In the genomic region with DNA sequence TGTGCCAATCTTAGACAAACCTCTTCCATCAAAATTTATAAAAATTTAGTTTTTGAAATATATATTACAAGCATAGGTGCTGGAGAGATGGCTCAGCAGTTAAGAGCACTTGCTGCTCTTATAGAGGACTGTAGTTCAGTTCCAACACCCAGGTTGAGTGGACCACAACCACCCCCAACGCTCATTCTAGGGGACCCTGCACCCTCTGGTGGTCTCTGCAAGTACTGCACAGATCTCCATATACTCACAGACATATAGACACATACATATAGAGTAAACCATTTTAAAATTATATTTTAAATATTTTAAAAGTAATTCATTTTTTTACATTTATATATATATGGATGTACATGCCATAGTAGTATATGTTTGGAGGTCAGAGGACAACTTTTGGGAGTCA, we compare ENCODE assay signal across 16 mouse cellular contexts. TPM values are rescaled to one million over a fixed set of nuclear protein-coding genes. Genes with fewer than 3 reads are reported as not detected.
DNase-seq lines count a peak whose midpoint lies in the region; ATAC-seq and TF ChIP-seq lines count a peak whose summit lies in the region.
"Had no signal": no experiment of that assay in that cellular context is flagged by ENCODE, and none has a peak within 500 bp of the region (broad histone marks: within the 10 kb centered on the region; RNA-seq: fewer than 3 reads in every experiment).

No protein-coding gene starts in this region.

- no peak for TF ChIP-seq EP300 in lung, postnatal 0 days (IDR thresholded peaks at IDR 0.05)

- TF ChIP-seq CTCF in intestine, postnatal 0 days (IDR thresholded peaks at IDR 0.05; ENCODE audit: low read depth), result peak; percentile 44; the same call in 1 of the 2 replicates
- peak; percentile 43 for TF ChIP-seq CTCF in lung, postnatal 0 days (IDR thresholded peaks at IDR 0.05)
- TF ChIP-seq CTCF in E14TG2a.4 (conservative IDR thresholded peaks at IDR 0.05; ENCODE audit: low read length), result peak; percentile 86

- H3K4me3 ChIP-seq in intestine, postnatal 0 days (ENCODE audit: low read depth, low read length), result no peak overlapping the region
- no peak overlapping the region for H3K4me3 ChIP-seq in intestine, embryonic 15.5 days (replicated peaks)
- H3K4me3 ChIP-seq in lung, postnatal 0 days (ENCODE audit: low read depth, low read length), result no peak overlapping the region
- H3K4me3 ChIP-seq in E14TG2a.4 (replicated peaks; ENCODE audit: low read length), result no peak overlapping the region
- H3K4me3 ChIP-seq: erythroblast, embryonic 14.5 days; liver, embryonic 15.5 days had no signal

- 56% methylated on average over 1 of the region's 1 CpGs for WGBS in intestine, postnatal 0 days
- 70% methylated on average over 1 of the region's 1 CpGs for WGBS in intestine, embryonic 15.5 days
- WGBS in lung, postnatal 0 days, result 62% methylated on average over 1 of the region's 1 CpGs

- no peaks in the 10 kb centered on the region for H3K27me3 ChIP-seq in intestine, postnatal 0 days (replicated peaks; ENCODE audit: control insufficient read depth, insufficient read depth, low read length)
- no peaks in the 10 kb centered on the region for H3K27me3 ChIP-seq in intestine, embryonic 15.5 days (replicated peaks)
- H3K27me3 ChIP-seq in lung, postnatal 0 days (replicated peaks; ENCODE audit: insufficient read depth, low read length), result no peaks in the 10 kb centered on the region
- H3K27me3 ChIP-seq in E14TG2a.4 (ENCODE audit: insufficient read depth, low read length), result no peaks in the 10 kb centered on the region
- H3K27me3 ChIP-seq: liver, embryonic 15.5 days had no signal

- DNase-seq in lung, postnatal 0 days (ENCODE audit: low spot score), result no peak
- DNase-seq in lung, adult 18-20 months, result no peak
- no peak for DNase-seq in cerebellum, postnatal 10 days
- DNase-seq: cerebellum, adult 9-10 months; gastrocnemius, postnatal 36 days; heart, postnatal 10 days; kidney, postnatal 36 days; spleen, adult 18-20 months had no signal

- H3K27ac ChIP-seq in intestine, postnatal 0 days (ENCODE audit: low read depth, low read length), result no peak overlapping the region
- no peak overlapping the region for H3K27ac ChIP-seq in intestine, embryonic 15.5 days
- no peak overlapping the region for H3K27ac ChIP-seq in lung, postnatal 0 days (ENCODE audit: low read length)
- H3K27ac ChIP-seq: liver, embryonic 15.5 days had no signal

- no peaks in the 10 kb centered on the region for H3K9me3 ChIP-seq in intestine, postnatal 0 days (ENCODE audit: control insufficient read depth)
- no peaks in the 10 kb centered on the region for H3K9me3 ChIP-seq in intestine, embryonic 15.5 days
- H3K9me3 ChIP-seq in lung, postnatal 0 days (ENCODE audit: low read length), result no peaks in the 10 kb centered on the region
- no peaks in the 10 kb centered on the region for H3K9me3 ChIP-seq in E14TG2a.4 (ENCODE audit: low read length)
- H3K9me3 ChIP-seq: liver, embryonic 15.5 days had no signal

- no peaks in the 10 kb centered on the region for H3K36me3 ChIP-seq in intestine, postnatal 0 days (ENCODE audit: control insufficient read depth, insufficient read depth)
- no peaks in the 10 kb centered on the region for H3K36me3 ChIP-seq in intestine, embryonic 15.5 days
- H3K36me3 ChIP-seq in lung, postnatal 0 days (ENCODE audit: insufficient read depth, low read length), result no peaks in the 10 kb centered on the region
- H3K36me3 ChIP-seq in E14TG2a.4 (ENCODE audit: insufficient read depth, low read length), result no peaks in the 10 kb centered on the region
- H3K36me3 ChIP-seq: liver, embryonic 15.5 days had no signal

- no peak overlapping the region for H3K4me2 ChIP-seq in intestine, postnatal 0 days (replicated peaks; ENCODE audit: low read depth)
- H3K4me2 ChIP-seq in intestine, embryonic 15.5 days (replicated peaks), result no peak overlapping the region
- H3K4me2 ChIP-seq in lung, postnatal 0 days (replicated peaks; ENCODE audit: low read depth, low read length), result no peak overlapping the region
- H3K4me2 ChIP-seq: liver, embryonic 15.5 days had no signal

- ATAC-seq in intestine, postnatal 0 days, result no peak
- no peak for ATAC-seq in intestine, embryonic 15.5 days
- no peak for ATAC-seq in lung, postnatal 0 days
- 0 out of 2 replicates have a peak, but pooled peaks have one; percentile 42 for ATAC-seq in granulocyte monocyte progenitor cell, adult 5-6 weeks (replicated peaks; ENCODE audit: poor library complexity, severe bottlenecking)
- no peak for ATAC-seq in megakaryocyte, adult 5-6 weeks (ENCODE audit: poor library complexity, severe bottlenecking)
- ATAC-seq: hindbrain, embryonic 16.5 days had no signal

- H3K4me1 ChIP-seq in intestine, postnatal 0 days (replicated peaks; ENCODE audit: control insufficient read depth, insufficient read depth, low read length), result peaks cover 6% of the 10 kb centered on the region; the same call in 1 of the 2 replicates
- H3K4me1 ChIP-seq in intestine, embryonic 15.5 days (replicated peaks), result no peaks in the 10 kb centered on the region; the same call in 1 of the 2 replicates
- no peaks in the 10 kb centered on the region for H3K4me1 ChIP-seq in lung, postnatal 0 days (ENCODE audit: insufficient read depth, low read depth, low read length)
- peaks cover 28% of the 10 kb centered on the region for H3K4me1 ChIP-seq in E14TG2a.4 (replicated peaks; ENCODE audit: low read depth, low read length)

- H3K9ac ChIP-seq in intestine, postnatal 0 days (ENCODE audit: low read depth, low read length), result no peak overlapping the region
- H3K9ac ChIP-seq in intestine, embryonic 15.5 days, result no peak overlapping the region
- H3K9ac ChIP-seq in lung, postnatal 0 days (replicated peaks; ENCODE audit: low read depth), result no peak overlapping the region
- H3K9ac ChIP-seq: liver, embryonic 15.5 days had no signal

RNA-seq across cellular contexts. Expression of gene Acer2, which starts 41.9 kb away (rescaled TPM):
- 9.3 and 9.7 TPM in 2 replicates for polyA plus RNA-seq in intestine, postnatal 0 days (2015; fragmentation: Nextera tagmentation; extraction: Ambion mirVana)
- polyA plus RNA-seq in intestine, embryonic 15.5 days (2015; fragmentation: Nextera tagmentation; extraction: Ambion mirVana), result 23.1 and 26.5 TPM in 2 replicates
- polyA plus RNA-seq in lung, postnatal 0 days (2015; fragmentation: Nextera tagmentation; extraction: Ambion mirVana), result 53.8 and 92.9 TPM in 2 replicates
- 1.5 and 3.4 TPM in 2 replicates for total RNA-seq in granulocyte monocyte progenitor cell, adult 5-6 weeks (2014; fragmentation: Nextera tagmentation)
- total RNA-seq in granulocyte monocyte progenitor cell, adult 5-6 weeks (2017), result 1.2 and 1.7 TPM in 2 replicates
- 0.07 TPM in 1 of 2 replicates, not detected in the other for total RNA-seq in megakaryocyte, adult 5-6 weeks (2015)
- 0.15 and 0.69 TPM in 2 replicates for total RNA-seq in megakaryocyte, adult 5-6 weeks (2017)

RNA-seq across cellular contexts. Expression of gene Rps6, which starts 58.9 kb away (rescaled TPM):
- 350 and 389 TPM in 2 replicates for polyA plus RNA-seq in intestine, postnatal 0 days (2015; fragmentation: Nextera tagmentation; extraction: Ambion mirVana)
- polyA plus RNA-seq in intestine, embryonic 15.5 days (2015; fragmentation: Nextera tagmentation; extraction: Ambion mirVana), result 690 and 791 TPM in 2 replicates
- 491 and 498 TPM in 2 replicates for polyA plus RNA-seq in lung, postnatal 0 days (2015; fragmentation: Nextera tagmentation; extraction: Ambion mirVana)
- 3,886 and 3,908 TPM in 2 replicates for total RNA-seq in granulocyte monocyte progenitor cell, adult 5-6 weeks (2014; fragmentation: Nextera tagmentation)
- total RNA-seq in granulocyte monocyte progenitor cell, adult 5-6 weeks (2017), result 1,184 and 1,551 TPM in 2 replicates
- 2,501 and 2,579 TPM in 2 replicates for total RNA-seq in megakaryocyte, adult 5-6 weeks (2015)
- 983 and 1,093 TPM in 2 replicates for total RNA-seq in megakaryocyte, adult 5-6 weeks (2017)
